In the genomic region with DNA sequence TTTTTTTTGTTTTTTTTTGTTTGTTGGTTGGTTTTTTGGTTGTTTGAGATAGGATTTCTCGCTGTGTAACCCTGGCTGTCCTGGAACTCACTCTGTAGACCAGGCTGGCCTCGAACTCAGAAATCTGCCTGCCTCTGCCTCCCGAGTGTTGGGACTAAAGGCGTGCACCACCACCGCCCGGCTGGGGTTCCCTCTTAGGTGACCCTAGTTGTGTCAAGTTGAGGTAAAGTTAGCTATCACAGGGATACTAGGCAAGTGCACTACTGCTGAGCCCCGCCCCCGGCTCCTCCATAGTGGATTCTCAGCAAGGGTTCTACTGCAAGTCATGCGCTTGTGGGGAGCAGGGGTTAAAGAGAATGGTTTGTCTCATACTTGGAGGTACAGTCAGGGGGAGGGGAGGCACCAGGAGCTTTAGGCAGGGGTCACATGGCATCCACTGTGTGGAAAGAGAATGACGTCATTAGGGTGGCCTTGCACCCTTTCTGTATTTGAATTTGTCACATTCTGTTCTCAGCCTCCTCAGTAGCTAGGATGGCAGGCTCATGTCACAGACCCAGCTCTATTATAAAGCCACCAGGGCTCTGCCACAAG, we compare ENCODE assay signal across 12 mouse cellular contexts. TPM values are rescaled to one million over a fixed set of nuclear protein-coding genes. Genes with fewer than 3 reads are reported as not detected.
DNase-seq lines count a peak whose midpoint lies in the region; ATAC-seq and TF ChIP-seq lines count a peak whose summit lies in the region.
"Had no signal": no experiment of that assay in that cellular context is flagged by ENCODE, and none has a peak within 500 bp of the region (broad histone marks: within the 10 kb centered on the region; RNA-seq: fewer than 3 reads in every experiment).

No protein-coding gene starts in this region.

- no peak for TF ChIP-seq CTCF in hindbrain, postnatal 0 days (IDR thresholded peaks at IDR 0.05; ENCODE audit: low read depth)
- TF ChIP-seq CTCF in thymus, adult 2 months (IDR thresholded peaks at IDR 0.05; ENCODE audit: borderline replicate concordance, control insufficient read depth, extremely low read depth, insufficient read depth, low read length, poor library complexity) = no peak

- no peak overlapping the region for H3K27ac ChIP-seq in hindbrain, postnatal 0 days
- no peak overlapping the region for H3K27ac ChIP-seq in hindbrain, embryonic 16.5 days (ENCODE audit: low read depth, low read length)
- H3K27ac ChIP-seq in thymus, adult 2 months (ENCODE audit: control insufficient read depth, insufficient read depth, low read length) = peak overlapping the region; percentile 85
- peak overlapping the region; percentile 62 for H3K27ac ChIP-seq in heart, embryonic 13.5 days (replicated peaks)
- H3K27ac ChIP-seq: left cerebral cortex, adult 2 months; midbrain, embryonic 15.5 days had no signal

- 94% methylated on average over 10 of the region's 10 CpGs for WGBS in hindbrain, postnatal 0 days
- WGBS in hindbrain, embryonic 16.5 days = 93% methylated on average over 10 of the region's 10 CpGs
- WGBS in thymus, adult 2 months = 83% methylated on average over 10 of the region's 10 CpGs
- WGBS in heart, embryonic 13.5 days = 82% methylated on average over 10 of the region's 10 CpGs

- H3K27me3 ChIP-seq in hindbrain, postnatal 0 days (ENCODE audit: insufficient read depth, low read length) = no peaks in the 10 kb centered on the region
- H3K27me3 ChIP-seq in hindbrain, embryonic 16.5 days (replicated peaks; ENCODE audit: control insufficient read depth, insufficient read depth, low read length) = no peaks in the 10 kb centered on the region
- no peaks in the 10 kb centered on the region for H3K27me3 ChIP-seq in thymus, adult 2 months (ENCODE audit: control insufficient read depth, insufficient read depth, low read length)
- no peaks in the 10 kb centered on the region for H3K27me3 ChIP-seq in heart, embryonic 13.5 days (replicated peaks)
- H3K27me3 ChIP-seq: midbrain, embryonic 15.5 days had no signal

- no peaks in the 10 kb centered on the region for H3K9me3 ChIP-seq in hindbrain, postnatal 0 days (ENCODE audit: low read length)
- H3K9me3 ChIP-seq in hindbrain, embryonic 16.5 days (ENCODE audit: control insufficient read depth, low read length) = no peaks in the 10 kb centered on the region
- H3K9me3 ChIP-seq in heart, embryonic 13.5 days = no peaks in the 10 kb centered on the region
- H3K9me3 ChIP-seq: midbrain, embryonic 15.5 days had no signal

- ATAC-seq in hindbrain, postnatal 0 days = peak; percentile 13; the same call in 1 of the 2 replicates
- no peak for ATAC-seq in hindbrain, embryonic 16.5 days
- no peak for ATAC-seq in heart, embryonic 13.5 days (ENCODE audit: extremely low read depth, insufficient number of reproducible peaks, low FRiP score, low TSS enrichment)
- ATAC-seq: midbrain, embryonic 15.5 days had no signal

- no peak overlapping the region for H3K9ac ChIP-seq in hindbrain, postnatal 0 days (replicated peaks; ENCODE audit: low read length)
- H3K9ac ChIP-seq in hindbrain, embryonic 16.5 days (ENCODE audit: low read depth, low read length) = no peak overlapping the region
- H3K9ac ChIP-seq in heart, embryonic 13.5 days = peak overlapping the region; percentile 41; the same call in 1 of the 2 replicates
- H3K9ac ChIP-seq: midbrain, embryonic 15.5 days had no signal

- TF ChIP-seq POLR2A in thymus, adult 2 months (IDR thresholded peaks at IDR 0.05; ENCODE audit: control insufficient read depth, extremely low read depth, insufficient read depth, low read length, poor library complexity) = no peak

- DNase-seq in hindbrain, postnatal 0 days (ENCODE audit: low spot score) = no peak
- DNase-seq in thymus, adult 2 months = no peak
- no peak for DNase-seq in thymus, adult 18-20 months
- peak; percentile 65 for DNase-seq in testis, postnatal 10 days (ENCODE audit: low spot score)
- DNase-seq in kidney, postnatal 36 days = no peak
- DNase-seq in cerebellum, adult 11-12 months = no peak
- DNase-seq: kidney, postnatal 25 days; right cerebral cortex, postnatal 4 days had no signal

- H3K4me2 ChIP-seq in hindbrain, postnatal 0 days (ENCODE audit: low read depth, low read length) = no peak overlapping the region
- no peak overlapping the region for H3K4me2 ChIP-seq in hindbrain, embryonic 16.5 days (ENCODE audit: low read length)
- peak overlapping the region; percentile 5; the same call in 1 of the 2 replicates for H3K4me2 ChIP-seq in heart, embryonic 13.5 days
- H3K4me2 ChIP-seq: midbrain, embryonic 15.5 days had no signal

- H3K4me3 ChIP-seq in hindbrain, postnatal 0 days (ENCODE audit: low read length) = no peak overlapping the region
- no peak overlapping the region for H3K4me3 ChIP-seq in hindbrain, embryonic 16.5 days (ENCODE audit: low read length)
- no peak overlapping the region for H3K4me3 ChIP-seq in thymus, adult 2 months (ENCODE audit: control insufficient read depth, insufficient read depth, low read length)
- H3K4me3 ChIP-seq in heart, embryonic 13.5 days = no peak overlapping the region
- H3K4me3 ChIP-seq: left cerebral cortex, adult 2 months; midbrain, embryonic 15.5 days had no signal

- 0 out of 2 replicates have a peak, but pooled peaks cover 6% of the 10 kb centered on the region for H3K4me1 ChIP-seq in hindbrain, postnatal 0 days (ENCODE audit: insufficient read depth, low read length)
- peaks cover 2% of the 10 kb centered on the region; the same call in 1 of the 2 replicates for H3K4me1 ChIP-seq in hindbrain, embryonic 16.5 days (ENCODE audit: control insufficient read depth, insufficient read depth, low read depth, low read length)
- H3K4me1 ChIP-seq in thymus, adult 2 months (replicated peaks; ENCODE audit: control insufficient read depth, insufficient read depth, low read length) = peaks cover 69% of the 10 kb centered on the region
- peaks cover 59% of the 10 kb centered on the region for H3K4me1 ChIP-seq in heart, embryonic 13.5 days

- H3K36me3 ChIP-seq in hindbrain, postnatal 0 days (ENCODE audit: insufficient read depth, low read length) = no peaks in the 10 kb centered on the region; the same call in 1 of the 2 replicates
- H3K36me3 ChIP-seq in hindbrain, embryonic 16.5 days (ENCODE audit: control insufficient read depth, insufficient read depth, low read length) = no peaks in the 10 kb centered on the region
- no peaks in the 10 kb centered on the region for H3K36me3 ChIP-seq in thymus, adult 2 months (ENCODE audit: control insufficient read depth, insufficient read depth, low read length)
- H3K36me3 ChIP-seq in heart, embryonic 13.5 days = peaks cover 16% of the 10 kb centered on the region
- H3K36me3 ChIP-seq: midbrain, embryonic 15.5 days had no signal

RNA-seq across cellular contexts. Expression of gene Slc44a2, which starts 9.3 kb away (rescaled TPM):
- 58.5 and 68.0 TPM in 2 replicates for total RNA-seq in hindbrain, postnatal 0 days (2014; rRNA removed)
- polyA plus RNA-seq in hindbrain, postnatal 0 days (2015; fragmentation: Nextera tagmentation; extraction: Ambion mirVana) = 52.6 and 58.8 TPM in 2 replicates
- polyA plus RNA-seq in hindbrain, embryonic 16.5 days (2015; fragmentation: Nextera tagmentation; extraction: Ambion mirVana) = 63.9 and 78.0 TPM in 2 replicates
- 477 and 505 TPM in 2 replicates for polyA plus RNA-seq in thymus, adult 2 months (2012; rRNA removed)
- polyA plus RNA-seq in heart, embryonic 13.5 days (2015; fragmentation: Nextera tagmentation; extraction: Ambion mirVana) = 56.9 and 60.3 TPM in 2 replicates

RNA-seq across cellular contexts. Expression of gene Ap1m2, which starts 17.7 kb away (rescaled TPM):
- total RNA-seq in hindbrain, postnatal 0 days (2014; rRNA removed) = 2.5 and 7.0 TPM in 2 replicates
- polyA plus RNA-seq in hindbrain, postnatal 0 days (2015; fragmentation: Nextera tagmentation; extraction: Ambion mirVana) = 3.8 and 3.9 TPM in 2 replicates
- 2.8 and 2.9 TPM in 2 replicates for polyA plus RNA-seq in hindbrain, embryonic 16.5 days (2015; fragmentation: Nextera tagmentation; extraction: Ambion mirVana)
- polyA plus RNA-seq in thymus, adult 2 months (2012; rRNA removed) = 9.6 and 11.1 TPM in 2 replicates
- 1.7 and 2.1 TPM in 2 replicates for polyA plus RNA-seq in heart, embryonic 13.5 days (2015; fragmentation: Nextera tagmentation; extraction: Ambion mirVana)

RNA-seq across cellular contexts. Expression of gene Ilf3, which starts 37.9 kb away (rescaled TPM):
- total RNA-seq in hindbrain, postnatal 0 days (2014; rRNA removed) = 89.5 and 108 TPM in 2 replicates
- 174 and 184 TPM in 2 replicates for polyA plus RNA-seq in hindbrain, postnatal 0 days (2015; fragmentation: Nextera tagmentation; extraction: Ambion mirVana)
- polyA plus RNA-seq in hindbrain, embryonic 16.5 days (2015; fragmentation: Nextera tagmentation; extraction: Ambion mirVana) = 186 and 210 TPM in 2 replicates
- polyA plus RNA-seq in thymus, adult 2 months (2012; rRNA removed) = 151 and 157 TPM in 2 replicates
- polyA plus RNA-seq in heart, embryonic 13.5 days (2015; fragmentation: Nextera tagmentation; extraction: Ambion mirVana) = 115 and 120 TPM in 2 replicates

RNA-seq across cellular contexts. Expression of gene Cdkn2d, which starts 38.6 kb away (rescaled TPM):
- 115 and 123 TPM in 2 replicates for total RNA-seq in hindbrain, postnatal 0 days (2014; rRNA removed)
- 134 and 142 TPM in 2 replicates for polyA plus RNA-seq in hindbrain, postnatal 0 days (2015; fragmentation: Nextera tagmentation; extraction: Ambion mirVana)
- 121 and 138 TPM in 2 replicates for polyA plus RNA-seq in hindbrain, embryonic 16.5 days (2015; fragmentation: Nextera tagmentation; extraction: Ambion mirVana)
- 319 and 330 TPM in 2 replicates for polyA plus RNA-seq in thymus, adult 2 months (2012; rRNA removed)
- 80.4 and 101 TPM in 2 replicates for polyA plus RNA-seq in heart, embryonic 13.5 days (2015; fragmentation: Nextera tagmentation; extraction: Ambion mirVana)

RNA-seq across cellular contexts. Expression of gene Kri1, which starts 42.0 kb away (rescaled TPM):
- 14.8 and 15.3 TPM in 2 replicates for total RNA-seq in hindbrain, postnatal 0 days (2014; rRNA removed)
- polyA plus RNA-seq in hindbrain, postnatal 0 days (2015; fragmentation: Nextera tagmentation; extraction: Ambion mirVana) = 10.9 and 11.8 TPM in 2 replicates
- 14.5 and 16.8 TPM in 2 replicates for polyA plus RNA-seq in hindbrain, embryonic 16.5 days (2015; fragmentation: Nextera tagmentation; extraction: Ambion mirVana)
- polyA plus RNA-seq in thymus, adult 2 months (2012; rRNA removed) = 56.5 and 57.9 TPM in 2 replicates
- 12.7 and 13.2 TPM in 2 replicates for polyA plus RNA-seq in heart, embryonic 13.5 days (2015; fragmentation: Nextera tagmentation; extraction: Ambion mirVana)

Comparison
In these comparisons a context has a peak if more than half of its experiments do, and no peak if none do; other contexts are left out.
1. H3K27ac ChIP-seq: peak in thymus, adult 2 months (single experiment) and heart, embryonic 13.5 days (single experiment); none in hindbrain, postnatal 0 days (single experiment) and hindbrain, embryonic 16.5 days (single experiment).